Mouse (Mus musculus) liver, postnatal 0 days (tissue): Measurements from ENCODE around the gene Bcl10.

Experiments used
- CTCF ChIP-seq: sonication (generic); IDR thresholded peaks from 2 replicates; pipeline ENCODE4 v1.5.1; 2016; ENCODE audit warnings: antibody characterized with exemption, low read depth
- EP300 ChIP-seq: IDR thresholded peaks from 2 replicates; pipeline ENCODE4 v1.6.1; 2016; ENCODE audit warnings: antibody characterized with exemption, low read depth, mild to moderate bottlenecking

DNA sequence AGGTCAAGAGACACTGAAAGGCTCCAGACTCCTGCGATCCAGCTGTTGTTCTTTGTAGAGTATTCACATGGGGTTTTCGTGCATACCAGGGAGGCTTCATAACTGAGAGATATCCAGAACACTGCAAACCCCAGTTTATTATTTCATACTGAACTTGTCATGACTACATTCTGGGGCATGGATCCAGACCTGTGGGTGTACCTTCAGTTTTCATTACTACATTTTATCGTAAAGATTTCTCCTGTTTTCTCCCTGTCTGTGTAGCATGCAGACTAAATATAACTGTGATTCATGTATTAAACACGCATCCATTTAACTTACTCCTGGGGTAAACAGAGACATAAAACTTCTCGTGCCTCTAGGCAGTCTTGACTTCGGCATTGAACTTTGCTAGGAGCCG, 52.4 kb downstream of the Bcl10 start:
- no peak for TF ChIP-seq CTCF
- TF ChIP-seq EP300, result no peak
